Mouse (Mus musculus): ENCODE measurements around the gene Tnfrsf14. TPM values are rescaled to one million over a fixed set of nuclear protein-coding genes. Genes with fewer than 3 reads are reported as not detected.
A peak's percentile ranks its signal among the peaks of the same experiment; 100 is the strongest.

Gene Tnfrsf14
- polyA plus RNA-seq, 2 experiments = 37.0 to 122 TPM

- Histone ChIP-seq H3K9ac (replicated peaks) (no peak overlapping the region), H3K36me3 (replicated peaks; ENCODE audit: control insufficient read depth, insufficient read depth, low read depth) (no peaks in the 10 kb centered on the region), H3K4me2 (ENCODE audit: low read depth) (no peak overlapping the region), H3K4me3 (ENCODE audit: insufficient read depth in 1 of 2, low read depth in 2 of 2, low read length in 2 of 2) (no peak overlapping the region), H3K27me3 (ENCODE audit: control insufficient read depth, insufficient read depth, low read length) (peaks cover 57% of the 10 kb centered on the region), H3K27ac (no peak overlapping the region), H3K4me1 (replicated peaks; ENCODE audit: control insufficient read depth in 2 of 2, insufficient read depth in 2 of 2, low read length in 1 of 2) (peaks cover under 1 to 3% of the 10 kb centered on the region in 2 experiments), H3K9me3 (ENCODE audit: control insufficient read depth, low read length) (no peaks in the 10 kb centered on the region)
- DNase-seq (ENCODE audit: low read depth in 3 of 3, low spot score in 3 of 3) = no peak
- no peak for TF ChIP-seq CTCF (IDR thresholded peaks at IDR 0.05; ENCODE audit: low read depth)
- no peak for TF ChIP-seq EP300 (IDR thresholded peaks at IDR 0.05; ENCODE audit: low read depth)
- WGBS (ENCODE audit: insufficient replicate concordance) = 51% methylated on average over 6 of the region's 6 CpGs
- no peak for ATAC-seq (ENCODE audit: insufficient read depth)
Observed at GRCm38 (mm10) chr4:154948940-154949588, 20.7 kb upstream of the Tnfrsf14 start.

GRCm38 (mm10) chr4:154948066-154948939, 19.9 kb upstream of the Tnfrsf14 start:
- H3K27ac ChIP-seq = no peak overlapping the region
- TF ChIP-seq CTCF (IDR thresholded peaks at IDR 0.05; ENCODE audit: low read depth) = no peak
- no peak for TF ChIP-seq EP300 (IDR thresholded peaks at IDR 0.05; ENCODE audit: low read depth)
- peaks cover 50% of the 10 kb centered on the region for H3K27me3 ChIP-seq (ENCODE audit: control insufficient read depth, insufficient read depth, low read length)
- H3K9me3 ChIP-seq (ENCODE audit: control insufficient read depth, low read length) = no peaks in the 10 kb centered on the region
- H3K9ac ChIP-seq (replicated peaks) = no peak overlapping the region
- peaks cover 5 to 7% of the 10 kb centered on the region in 2 experiments for H3K4me1 ChIP-seq (replicated peaks; ENCODE audit: control insufficient read depth in 2 of 2, insufficient read depth in 2 of 2, low read length in 1 of 2)
- no peak overlapping the region for H3K4me3 ChIP-seq (ENCODE audit: insufficient read depth in 1 of 2, low read depth in 2 of 2, low read length in 2 of 2)
- no peak for ATAC-seq (ENCODE audit: insufficient read depth)
- no peak overlapping the region for H3K4me2 ChIP-seq (ENCODE audit: low read depth)
- 41% methylated on average over 14 of the region's 14 CpGs for WGBS (ENCODE audit: insufficient replicate concordance)
- no peak for DNase-seq (ENCODE audit: low read depth in 3 of 3, low spot score in 3 of 3)
- H3K36me3 ChIP-seq (replicated peaks; ENCODE audit: control insufficient read depth, insufficient read depth, low read depth) = no peaks in the 10 kb centered on the region

- Histone ChIP-seq H3K9ac (replicated peaks) (no peak overlapping the region), H3K27me3 (ENCODE audit: control insufficient read depth, insufficient read depth, low read length) (peaks cover 30% of the 10 kb centered on the region), H3K4me3 (ENCODE audit: insufficient read depth in 1 of 2, low read depth in 2 of 2, low read length in 2 of 2) (no peak overlapping the region), H3K27ac (no peak overlapping the region), H3K4me2 (ENCODE audit: low read depth) (peak overlapping the region; percentile 32; the same call in 1 of the 2 replicates), H3K36me3 (replicated peaks; ENCODE audit: control insufficient read depth, insufficient read depth, low read depth) (no peaks in the 10 kb centered on the region), H3K9me3 (ENCODE audit: control insufficient read depth, low read length) (no peaks in the 10 kb centered on the region), H3K4me1 (replicated peaks; ENCODE audit: control insufficient read depth in 2 of 2, insufficient read depth in 2 of 2, low read length in 1 of 2) (peaks cover 5 to 7% of the 10 kb centered on the region in 2 experiments)
- ATAC-seq (ENCODE audit: insufficient read depth) (peak; percentile 21; the same call in 1 of the 2 replicates), DNase-seq (ENCODE audit: low read depth in 3 of 3, low spot score in 3 of 3) (no peak)
- WGBS (ENCODE audit: insufficient replicate concordance) = 6% methylated on average over 8 of the region's 8 CpGs
- no peak for TF ChIP-seq EP300 (IDR thresholded peaks at IDR 0.05; ENCODE audit: low read depth)
- no peak for TF ChIP-seq CTCF (IDR thresholded peaks at IDR 0.05; ENCODE audit: low read depth)
Observed at GRCm38 (mm10) chr4:154946319-154946718, 18.0 kb upstream of the Tnfrsf14 start.

- WGBS (ENCODE audit: insufficient replicate concordance) = 17% methylated on average over 2 of the region's 2 CpGs
- no peaks in the 10 kb centered on the region for H3K9me3 ChIP-seq (ENCODE audit: control insufficient read depth, low read length)
- peak; percentile 84 for ATAC-seq (ENCODE audit: insufficient read depth)
- peaks cover 5 to 7% of the 10 kb centered on the region in 2 experiments for H3K4me1 ChIP-seq (replicated peaks; ENCODE audit: control insufficient read depth in 2 of 2, insufficient read depth in 2 of 2, low read length in 1 of 2)
- H3K4me2 ChIP-seq (ENCODE audit: low read depth) = no peak overlapping the region
- H3K27ac ChIP-seq = peak overlapping the region; percentile 44
- no peaks in the 10 kb centered on the region for H3K36me3 ChIP-seq (replicated peaks; ENCODE audit: control insufficient read depth, insufficient read depth, low read depth)
- peaks cover 15% of the 10 kb centered on the region for H3K27me3 ChIP-seq (ENCODE audit: control insufficient read depth, insufficient read depth, low read length)
- H3K9ac ChIP-seq (replicated peaks) = peak overlapping the region; percentile 34
- peak; percentile 87 to 88 (median 88) for DNase-seq (ENCODE audit: low read depth in 3 of 3, low spot score in 3 of 3)
- H3K4me3 ChIP-seq (ENCODE audit: insufficient read depth in 1 of 2, low read depth in 2 of 2, low read length in 2 of 2) = no peak overlapping the region
- TF ChIP-seq EP300 (IDR thresholded peaks at IDR 0.05; ENCODE audit: low read depth) (peak; percentile 45), CTCF (IDR thresholded peaks at IDR 0.05; ENCODE audit: low read depth) (peak; percentile 99)
Observed at GRCm38 (mm10) chr4:154944121-154944590, 15.8 kb upstream of the Tnfrsf14 start.
